Mouse (Mus musculus): ENCODE results near the gene Dcun1d2.

Dcun1d2 gene

GRCm38 (mm10) chr8:13206290-13206689 lies 81.6 kb downstream of the Dcun1d2 start:
- DNase-seq (ENCODE audit: low spot score in 2 of 2), result no peak
